Mouse (Mus musculus) C2C12 (cell line): Measurements from ENCODE around the gene Ssh3.

Experiments used
- CTCF ChIP-seq: IDR thresholded peaks from one replicate; pipeline ENCODE4 v1.5.1; 2011; ENCODE audit not compliant: control insufficient read depth, insufficient read depth, insufficient read length
- MYOD1 ChIP-seq: IDR thresholded peaks from one replicate; pipeline ENCODE4 v1.6.1; 2011; ENCODE audit warnings: low read depth; ENCODE audit not compliant: control insufficient read depth, insufficient read length

GRCm38 (mm10) chr19:4280425-4280824 is 11.4 kb upstream of the Ssh3 start:
- no peak for TF ChIP-seq MYOD1
- TF ChIP-seq CTCF: no peak
